In the genomic region with DNA sequence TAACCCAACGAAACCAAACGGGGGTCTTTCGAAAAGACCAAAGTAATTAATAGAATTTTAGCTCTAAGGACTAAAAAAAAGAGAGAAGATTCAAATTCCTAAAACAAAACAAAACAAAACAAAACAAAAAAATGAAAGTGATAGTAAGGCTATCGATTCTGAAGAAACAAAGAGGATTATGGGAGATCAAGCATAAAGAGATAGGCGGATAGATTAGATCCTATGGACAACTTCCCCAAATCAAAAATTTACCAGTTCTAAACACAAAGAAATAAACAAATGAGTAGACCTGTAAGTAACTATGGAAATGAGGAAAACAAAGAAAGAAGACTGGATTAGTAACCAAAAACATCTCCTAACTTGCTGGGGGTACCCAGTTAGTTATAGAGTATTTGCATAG, we compare ENCODE assay signal across 28 mouse cellular contexts. TPM values are rescaled to one million over a fixed set of nuclear protein-coding genes. Genes with fewer than 3 reads are reported as not detected.
"Had no signal": no experiment of that assay in that cellular context is flagged by ENCODE, and none has a peak within 500 bp of the region (broad histone marks: within the 10 kb centered on the region; RNA-seq: fewer than 3 reads in every experiment).

No protein-coding gene starts in this region.

- DNase-seq: cerebellum, adult 9-11 months; cerebellum, postnatal 10 days; cerebellum, postnatal 14 days; cerebellum, postnatal 25 days; cerebellum, postnatal 36 days; embryo, embryonic 11 days; forebrain, postnatal 0 days; gastrocnemius, adult 2 months; gastrocnemius, postnatal 10 days; gastrocnemius, postnatal 14 days; gastrocnemius, postnatal 25 days; gastrocnemius, postnatal 36 days; heart, adult 11 months; heart, adult 18-20 months; heart, adult 2 months had no signal

- H3K9me3 ChIP-seq: embryonic facial prominence, embryonic 10.5 days; embryonic facial prominence, embryonic 12.5 days; embryonic facial prominence, embryonic 15.5 days; forebrain, embryonic 10.5 days; forebrain, embryonic 12.5 days; forebrain, embryonic 13.5 days; forebrain, embryonic 15.5 days; heart, embryonic 10.5 days had no signal

- H3K4me1 ChIP-seq: embryonic facial prominence, embryonic 10.5 days; embryonic facial prominence, embryonic 12.5 days; embryonic facial prominence, embryonic 13.5 days; embryonic facial prominence, embryonic 15.5 days; forebrain, embryonic 10.5 days; forebrain, embryonic 12.5 days; forebrain, embryonic 13.5 days; forebrain, embryonic 15.5 days; heart, embryonic 10.5 days had no signal

- H3K27ac ChIP-seq: embryonic facial prominence, embryonic 10.5 days; embryonic facial prominence, embryonic 12.5 days; embryonic facial prominence, embryonic 13.5 days; embryonic facial prominence, embryonic 15.5 days; forebrain, embryonic 10.5 days; forebrain, embryonic 12.5 days; forebrain, embryonic 13.5 days; forebrain, embryonic 15.5 days; gastrocnemius, adult 2 months; heart, adult 2 months; heart, embryonic 10.5 days had no signal

- H3K4me3 ChIP-seq: embryonic facial prominence, embryonic 10.5 days; embryonic facial prominence, embryonic 12.5 days; embryonic facial prominence, embryonic 13.5 days; embryonic facial prominence, embryonic 15.5 days; erythroblast, embryonic 14.5 days; forebrain, embryonic 10.5 days; forebrain, embryonic 12.5 days; forebrain, embryonic 13.5 days; forebrain, embryonic 15.5 days; gastrocnemius, adult 2 months; heart, adult 2 months; heart, embryonic 10.5 days had no signal

- H3K36me3 ChIP-seq: embryonic facial prominence, embryonic 10.5 days; embryonic facial prominence, embryonic 12.5 days; embryonic facial prominence, embryonic 13.5 days; embryonic facial prominence, embryonic 15.5 days; forebrain, embryonic 10.5 days; forebrain, embryonic 12.5 days; forebrain, embryonic 15.5 days; heart, embryonic 10.5 days had no signal

- ATAC-seq: forebrain, embryonic 13.5 days; forebrain, embryonic 14.5 days; forebrain, embryonic 15.5 days; forebrain, embryonic 16.5 days; forebrain, postnatal 0 days had no signal

- H3K27me3 ChIP-seq: embryonic facial prominence, embryonic 12.5 days; embryonic facial prominence, embryonic 13.5 days; embryonic facial prominence, embryonic 15.5 days; forebrain, embryonic 12.5 days; forebrain, embryonic 13.5 days; forebrain, embryonic 15.5 days had no signal

- H3K9ac ChIP-seq: embryonic facial prominence, embryonic 12.5 days; embryonic facial prominence, embryonic 13.5 days; embryonic facial prominence, embryonic 15.5 days; forebrain, embryonic 12.5 days; forebrain, embryonic 13.5 days; forebrain, embryonic 15.5 days; forebrain, postnatal 0 days had no signal

RNA-seq across cellular contexts. Expression of gene Fst, which starts 33.5 kb away (rescaled TPM):
- total RNA-seq: common myeloid progenitor, adult 5-6 weeks had no signal
- polyA plus RNA-seq: erythroblast, embryonic 14.5 days had no signal
